ENCODE assay signal across 11 mouse cellular contexts in genomic region chr1:191269648-191269952, GRCm38 (mm10). TPM values are rescaled to one million over a fixed set of nuclear protein-coding genes. Genes with fewer than 3 reads are reported as not detected.
DNase-seq lines count a peak whose midpoint lies in the region; ATAC-seq lines count a peak whose summit lies in the region.
"Had no signal": no experiment of that assay in that cellular context is flagged by ENCODE, and none has a peak within 500 bp of the region (broad histone marks: within the 10 kb centered on the region; RNA-seq: fewer than 3 reads in every experiment).

No protein-coding gene starts in this region.

- no peak overlapping the region for H3K4me3 ChIP-seq in heart, embryonic 11.5 days (ENCODE audit: low read depth, low read length)
- H3K4me3 ChIP-seq in liver, embryonic 15.5 days (replicated peaks), result no peak overlapping the region
- no peak overlapping the region for H3K4me3 ChIP-seq in forebrain, embryonic 13.5 days
- H3K4me3 ChIP-seq: left cerebral cortex, adult 2 months had no signal

- H3K36me3 ChIP-seq in heart, embryonic 11.5 days (ENCODE audit: control insufficient read depth, insufficient read depth, low read length), result no peaks in the 10 kb centered on the region
- H3K36me3 ChIP-seq in liver, embryonic 15.5 days (replicated peaks), result no peaks in the 10 kb centered on the region
- no peaks in the 10 kb centered on the region for H3K36me3 ChIP-seq in forebrain, embryonic 13.5 days (ENCODE audit: poor library complexity, severe bottlenecking)

- peak overlapping the region; percentile 33; the same call in 1 of the 2 replicates for H3K4me2 ChIP-seq in heart, embryonic 11.5 days
- H3K4me2 ChIP-seq in liver, embryonic 15.5 days, result no peak overlapping the region; the same call in 1 of the 2 replicates
- H3K4me2 ChIP-seq in forebrain, embryonic 13.5 days, result no peak overlapping the region

- ATAC-seq in heart, embryonic 11.5 days (replicated peaks; ENCODE audit: insufficient number of reproducible peaks, low FRiP score, low TSS enrichment), result no peak
- ATAC-seq in liver, embryonic 15.5 days (ENCODE audit: insufficient read depth), result peak; percentile 47; the same call in 1 of the 2 replicates
- no peak for ATAC-seq in forebrain, embryonic 13.5 days

- 0 out of 2 replicates have a peak overlapping the region, but pooled peaks have one; percentile 23 for H3K9ac ChIP-seq in heart, embryonic 11.5 days (ENCODE audit: low read depth, low read length)
- H3K9ac ChIP-seq in liver, embryonic 15.5 days, result no peak overlapping the region
- H3K9ac ChIP-seq in forebrain, embryonic 13.5 days, result no peak overlapping the region

- no peaks in the 10 kb centered on the region for H3K9me3 ChIP-seq in heart, embryonic 11.5 days (replicated peaks; ENCODE audit: control insufficient read depth, low read length)
- H3K9me3 ChIP-seq in liver, embryonic 15.5 days (replicated peaks), result no peaks in the 10 kb centered on the region
- no peaks in the 10 kb centered on the region for H3K9me3 ChIP-seq in forebrain, embryonic 13.5 days (replicated peaks)

- no peaks in the 10 kb centered on the region for H3K27me3 ChIP-seq in heart, embryonic 11.5 days (ENCODE audit: control insufficient read depth, insufficient read depth, low read length)
- no peaks in the 10 kb centered on the region for H3K27me3 ChIP-seq in liver, embryonic 15.5 days
- no peaks in the 10 kb centered on the region for H3K27me3 ChIP-seq in forebrain, embryonic 13.5 days

- 37% methylated on average over 8 of the region's 8 CpGs for WGBS in heart, embryonic 11.5 days (ENCODE audit: insufficient replicate concordance)
- 14% methylated on average over 8 of the region's 8 CpGs for WGBS in liver, embryonic 15.5 days (ENCODE audit: insufficient replicate concordance)
- WGBS in forebrain, embryonic 13.5 days, result 68% methylated on average over 8 of the region's 8 CpGs

- peaks cover 23% of the 10 kb centered on the region for H3K4me1 ChIP-seq in heart, embryonic 11.5 days (ENCODE audit: control insufficient read depth, insufficient read depth, low read length)
- peaks cover 14% of the 10 kb centered on the region for H3K4me1 ChIP-seq in liver, embryonic 15.5 days (replicated peaks)
- no peaks in the 10 kb centered on the region for H3K4me1 ChIP-seq in forebrain, embryonic 13.5 days

- DNase-seq in heart, adult 8-10 months (ENCODE audit: low spot score), result no peak
- peak; percentile 46 for DNase-seq in lung, postnatal 36 days
- DNase-seq in lung, postnatal 14 days, result no peak
- DNase-seq in telencephalon, adult 2 months (ENCODE audit: low read depth, low spot score), result peak; percentile 57
- no peak for DNase-seq in cerebellum, adult 8-10 months
- DNase-seq: B cell, adult 2 months had no signal

- H3K27ac ChIP-seq in heart, embryonic 11.5 days (ENCODE audit: low read depth, low read length), result peak overlapping the region; percentile 54; the same call in 1 of the 2 replicates
- H3K27ac ChIP-seq in liver, embryonic 15.5 days (replicated peaks), result no peak overlapping the region
- no peak overlapping the region for H3K27ac ChIP-seq in forebrain, embryonic 13.5 days
- H3K27ac ChIP-seq: kidney, postnatal 0 days had no signal

RNA-seq across cellular contexts. Expression of gene Nenf, which starts 48.4 kb away (rescaled TPM):
- polyA plus RNA-seq in heart, embryonic 11.5 days (2014; fragmentation: Nextera tagmentation; extraction: Ambion mirVana), result 106 and 111 TPM in 2 replicates
- 100 to 1,000 TPM in 3 of 4 experiments, 10 to 100 TPM in 1; 90.1 to 115 (median 111) TPM for total RNA-seq in heart, adult 8-10 months (2022)
- polyA plus RNA-seq in liver, embryonic 15.5 days (2015; fragmentation: Nextera tagmentation; extraction: Ambion mirVana), result 25.5 and 28.4 TPM in 2 replicates
- polyA plus RNA-seq in forebrain, embryonic 13.5 days (2015; fragmentation: Nextera tagmentation; extraction: Ambion mirVana), result 66.3 and 69.3 TPM in 2 replicates

RNA-seq across cellular contexts. Expression of gene Atf3, which starts 51.8 kb away (rescaled TPM):
- 13.7 and 17.4 TPM in 2 replicates for polyA plus RNA-seq in heart, embryonic 11.5 days (2014; fragmentation: Nextera tagmentation; extraction: Ambion mirVana)
- total RNA-seq in heart, adult 8-10 months (2022), result 10 to 100 TPM in 1 of 4 experiments, 1 to 10 TPM in 3; 3.0 to 10.3 (median 4.2) TPM
- polyA plus RNA-seq in liver, embryonic 15.5 days (2015; fragmentation: Nextera tagmentation; extraction: Ambion mirVana), result 1.4 and 2.2 TPM in 2 replicates
- polyA plus RNA-seq in forebrain, embryonic 13.5 days (2015; fragmentation: Nextera tagmentation; extraction: Ambion mirVana), result 1.0 and 1.4 TPM in 2 replicates

RNA-seq across cellular contexts. Expression of gene Tmem206, which starts 56.1 kb away (rescaled TPM):
- 18.7 and 19.0 TPM in 2 replicates for polyA plus RNA-seq in heart, embryonic 11.5 days (2014; fragmentation: Nextera tagmentation; extraction: Ambion mirVana)
- 1 to 10 TPM; 2.6 to 4.2 (median 3.0) TPM for total RNA-seq in heart, adult 8-10 months (2022)
- 6.8 and 6.9 TPM in 2 replicates for polyA plus RNA-seq in liver, embryonic 15.5 days (2015; fragmentation: Nextera tagmentation; extraction: Ambion mirVana)
- 41.3 and 43.9 TPM in 2 replicates for polyA plus RNA-seq in forebrain, embryonic 13.5 days (2015; fragmentation: Nextera tagmentation; extraction: Ambion mirVana)

Comparison
In these comparisons a context has a peak if more than half of its experiments do, and no peak if none do; other contexts are left out.
1. DNase-seq: peak in lung, postnatal 36 days (single experiment) and telencephalon, adult 2 months (single experiment); none in heart, adult 8-10 months (single experiment), lung, postnatal 14 days (single experiment) and cerebellum, adult 8-10 months (single experiment).